20 mouse cellular contexts compared by ENCODE assay signal in the genomic region with DNA sequence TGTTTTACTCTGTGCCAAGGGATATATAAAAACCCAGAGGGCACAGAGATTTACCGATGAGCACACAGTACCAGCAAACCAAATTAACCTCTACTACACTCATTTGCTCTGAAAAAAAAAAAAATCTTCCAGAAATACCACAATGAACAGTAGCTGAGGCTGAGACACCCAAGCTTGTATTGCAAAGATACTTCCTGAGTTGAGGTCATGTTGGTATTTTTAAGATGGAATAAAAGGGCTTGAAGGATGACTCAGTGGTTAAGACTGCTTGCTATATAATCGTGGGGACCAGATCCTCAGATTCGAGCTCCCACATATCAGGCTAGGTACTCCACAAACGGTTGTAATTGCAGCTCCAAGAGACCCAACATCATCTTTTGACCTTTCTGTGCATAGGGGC. TPM values are rescaled to one million over a fixed set of nuclear protein-coding genes. Genes with fewer than 3 reads are reported as not detected.
A peak's percentile ranks its signal among the peaks of the same experiment; 100 is the strongest.
DNase-seq lines count a peak whose midpoint lies in the region; ATAC-seq and TF ChIP-seq lines count a peak whose summit lies in the region.
"Had no signal": no experiment of that assay in that cellular context is flagged by ENCODE, and none has a peak within 500 bp of the region (broad histone marks: within the 10 kb centered on the region; RNA-seq: fewer than 3 reads in every experiment).

No protein-coding gene starts in this region.

- peaks cover 20% of the 10 kb centered on the region; the same call in 1 of the 2 replicates for H3K36me3 ChIP-seq in macrophage (ENCODE audit: inconsistent target)
- H3K36me3 ChIP-seq: embryonic facial prominence, embryonic 13.5 days; forebrain, embryonic 12.5 days had no signal

- no peaks in the 10 kb centered on the region for H3K4me1 ChIP-seq in lung, adult 2 months (ENCODE audit: control insufficient read depth, insufficient read depth, low read length)
- H3K4me1 ChIP-seq: embryonic facial prominence, embryonic 13.5 days had no signal

- H3K4me3 ChIP-seq in macrophage (ENCODE audit: inconsistent target), result no peak overlapping the region
- no peak overlapping the region for H3K4me3 ChIP-seq in lung, adult 2 months (replicated peaks; ENCODE audit: extremely low read depth, low read depth, low read length)
- H3K4me3 ChIP-seq: embryonic facial prominence, embryonic 13.5 days; forebrain, embryonic 12.5 days; heart, embryonic 10.5 days had no signal

- CTCF ChIA-PET in Patski (lab: Charles Lee), result interaction anchor here (0.7 to 1.9 kb wide), 4 partner anchors 9 to 14 kb away, joined by 3 to 6 read pairs (median 3); no protein-coding TSS in a partner anchor

- H3K27me3 ChIP-seq in Patski, result no peaks in the 10 kb centered on the region
- H3K27me3 ChIP-seq: embryonic facial prominence, embryonic 13.5 days; forebrain, embryonic 12.5 days had no signal

- H3K27ac ChIP-seq in macrophage, result peak overlapping the region; percentile 65
- H3K27ac ChIP-seq: embryonic facial prominence, embryonic 13.5 days; forebrain, embryonic 12.5 days; heart, embryonic 10.5 days; hindbrain, embryonic 14.5 days had no signal

- TF ChIP-seq CTCF in Patski (IDR thresholded peaks at IDR 0.05), result no peak
- no peak for TF ChIP-seq CTCF in lung, adult 2 months (IDR thresholded peaks at IDR 0.05; ENCODE audit: insufficient read depth, low read length)

- peaks cover 69% of the 10 kb centered on the region for H3K79me2 ChIP-seq in macrophage (ENCODE audit: inconsistent target)

- ATAC-seq in Patski, result peak; percentile 27
- ATAC-seq: CD4-positive, CD25-positive, alpha-beta regulatory T cell, adult 4 months; forebrain, embryonic 16.5 days; intestine, embryonic 16.5 days had no signal

- no peak for TF ChIP-seq POLR2A in lung, adult 2 months (IDR thresholded peaks at IDR 0.05; ENCODE audit: borderline replicate concordance, extremely low read depth, low read depth, low read length)

- WGBS in macrophage (ENCODE audit: missing documents), result 30% methylated on average over 4 of the region's 4 CpGs
- 50% methylated on average over 4 of the region's 4 CpGs for WGBS in lung, adult 2 months

- in situ Hi-C loops in Patski (cut with MboI; ENCODE audit: low pct_unique_long_range_greater_than_20kb), result no loop called here

- POLR2A ChIA-PET in Patski (lab: Charles Lee), result no interaction called here

- DNase-seq in retina, postnatal 1 day, result peak; percentile 27
- no peak for DNase-seq in retina, embryonic 14.5 days (ENCODE audit: low spot score)
- DNase-seq in Patski (ENCODE audit: low read depth, low spot score), result no peak
- no peak for DNase-seq in c-Kit-positive CD71-positive TER-119-positive erythroid progenitor cells, embryonic 14.5 days (ENCODE audit: low spot score)
- no peak for DNase-seq in gastrocnemius, adult 18-20 months (ENCODE audit: low spot score)
- no peak for DNase-seq in lung, adult 2 months
- DNase-seq: adrenal gland, adult 2 months; adrenal gland, postnatal 25 days; cerebellum, adult 9-10 months; gastrocnemius, postnatal 36 days; heart, adult 18-20 months; heart, postnatal 10 days had no signal

RNA-seq across cellular contexts. Expression of gene Pfkp, which starts 24.5 kb away (rescaled TPM):
- polyA plus RNA-seq in Patski (2021) (220 TPM), macrophage (2018) (27.2 to 54.0 TPM (median 36.3 TPM) in 3 replicates)
- total RNA-seq in macrophage (2018; cell fraction: chromatin; rRNA removed), result 100 to 1,000 TPM in 23 of 26 experiments, 10 to 100 TPM in 3; 81.2 to 742 (median 166) TPM
- 10 to 100 TPM; 24.4 to 73.3 (median 37.5) TPM for total RNA-seq in macrophage (2018; cell fraction: cytosol; rRNA removed)
- total RNA-seq in macrophage (2018; cell fraction: nucleus; rRNA removed), result 100 to 1,000 TPM in 11 of 26 experiments, 10 to 100 TPM in 15; 50.6 to 688 (median 88.0) TPM
- total RNA-seq in gastrocnemius, adult 18-20 months (2021), result 1 to 10 TPM; 4.6 to 7.9 TPM
- 60.3 and 79.6 TPM in 2 replicates for polyA plus RNA-seq in lung, adult 2 months (2012; rRNA removed)
